Mouse (Mus musculus): ENCODE data around the gene Fcer1g. TPM values are rescaled to one million over a fixed set of nuclear protein-coding genes. Genes with fewer than 3 reads are reported as not detected.
A peak's percentile ranks its signal among the peaks of the same experiment; 100 is the strongest.

Gene Fcer1g
- total and polyA plus RNA-seq, 3 experiments = 22.9 to 56.0 (median 31.2) TPM

DNA sequence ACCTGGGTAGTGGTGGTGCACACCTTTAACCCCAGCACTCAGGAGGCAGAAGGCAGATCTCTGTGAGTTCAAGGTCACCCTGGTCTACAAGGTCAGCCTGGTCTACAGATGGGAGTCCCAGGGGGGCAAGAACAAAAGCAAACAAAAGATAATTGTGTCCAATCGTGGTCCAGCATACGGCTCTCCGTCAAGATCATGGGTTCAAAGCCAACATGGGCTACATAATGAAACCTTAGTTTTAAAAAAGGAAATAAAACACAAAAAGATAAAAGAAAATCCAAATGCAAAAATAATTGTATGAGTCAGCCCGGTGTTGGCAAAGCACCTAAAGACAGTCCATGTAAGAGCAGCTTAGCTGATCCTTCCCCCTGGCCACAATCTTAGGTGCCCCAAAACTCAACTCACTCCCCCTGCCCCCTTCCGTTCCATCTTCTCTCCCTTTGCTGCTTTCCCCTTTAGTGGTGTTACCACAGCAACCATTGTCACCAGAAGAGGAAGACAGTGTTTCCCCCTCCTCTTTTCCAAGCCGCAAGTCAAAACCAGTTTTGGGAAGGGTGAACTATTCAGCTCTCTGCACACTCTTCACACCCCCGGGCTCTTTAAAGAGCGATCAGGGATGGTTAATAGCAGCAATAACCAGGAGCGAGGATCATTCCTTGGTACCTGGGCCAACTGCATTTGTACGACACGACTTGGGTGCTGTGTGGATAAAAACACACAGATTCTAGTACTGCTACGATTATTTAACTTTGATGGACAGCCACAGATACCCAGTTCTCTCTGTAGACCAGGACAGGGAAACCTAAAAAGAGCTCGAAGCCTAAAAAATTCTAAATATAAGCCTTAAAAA is 46.1 kb downstream of the Fcer1g start:
- DNase-seq = no peak

DNA sequence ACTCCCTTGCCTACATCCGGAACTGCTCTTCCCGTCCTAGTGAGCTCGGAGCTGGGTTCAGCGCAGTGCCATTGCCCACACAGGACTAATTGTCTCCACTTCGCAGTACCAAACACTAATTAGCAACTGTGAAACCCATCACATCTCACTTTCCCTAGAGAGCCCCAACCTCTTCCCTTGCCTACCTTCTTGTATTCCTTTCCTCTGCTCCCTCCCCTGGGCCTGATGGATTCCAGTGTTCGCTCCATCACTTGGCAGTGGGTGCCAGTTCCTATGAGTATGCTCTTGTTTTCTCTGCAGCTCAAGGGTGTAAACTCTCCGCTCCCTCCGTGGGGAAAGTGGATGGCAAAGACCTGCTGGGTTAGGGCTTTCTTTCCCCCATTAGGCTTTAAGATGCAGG is 48.5 kb downstream of the Fcer1g start:
- DNase-seq = no peak

DNA sequence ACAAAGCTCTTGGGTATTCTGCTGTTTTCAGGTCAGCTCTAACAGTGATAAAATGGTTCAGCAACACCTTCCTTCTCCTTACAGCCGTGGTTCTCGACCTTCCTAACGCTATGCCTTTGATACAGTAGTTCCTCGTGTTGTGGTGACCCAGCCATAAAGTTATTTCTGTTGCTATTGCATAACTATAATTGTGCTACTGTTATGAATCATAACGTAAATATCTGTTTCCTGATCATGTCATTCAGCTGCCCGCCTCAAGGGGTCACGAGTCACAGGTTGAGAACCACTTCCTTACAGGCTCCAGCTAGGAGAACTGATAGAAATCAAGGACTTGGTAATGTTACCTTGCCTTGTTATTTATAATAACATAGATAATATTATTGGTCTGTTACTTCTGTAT is 49.9 kb downstream of the Fcer1g start:
- peak; percentile 60 for DNase-seq

DNA sequence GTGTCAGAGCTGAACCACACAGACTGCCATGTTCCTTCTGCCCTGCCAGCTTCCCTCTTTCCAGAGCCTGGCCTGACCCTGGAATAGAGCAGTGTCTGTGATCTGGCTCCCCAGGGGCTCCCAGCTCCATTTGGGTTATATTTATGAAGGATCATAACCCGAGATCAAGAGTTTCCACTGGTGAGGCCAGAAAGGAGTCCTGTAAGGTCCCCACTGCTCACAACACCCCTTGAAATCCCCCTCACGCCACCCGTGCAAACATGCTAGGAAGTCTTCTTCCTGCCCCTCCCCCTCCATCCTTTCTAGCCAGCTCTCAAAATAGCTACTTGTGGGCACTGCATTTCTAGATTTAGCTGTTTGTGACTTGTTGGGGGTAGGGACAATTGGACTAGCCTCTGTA is 50.5 kb downstream of the Fcer1g start:
- DNase-seq = peak; percentile 27

DNA sequence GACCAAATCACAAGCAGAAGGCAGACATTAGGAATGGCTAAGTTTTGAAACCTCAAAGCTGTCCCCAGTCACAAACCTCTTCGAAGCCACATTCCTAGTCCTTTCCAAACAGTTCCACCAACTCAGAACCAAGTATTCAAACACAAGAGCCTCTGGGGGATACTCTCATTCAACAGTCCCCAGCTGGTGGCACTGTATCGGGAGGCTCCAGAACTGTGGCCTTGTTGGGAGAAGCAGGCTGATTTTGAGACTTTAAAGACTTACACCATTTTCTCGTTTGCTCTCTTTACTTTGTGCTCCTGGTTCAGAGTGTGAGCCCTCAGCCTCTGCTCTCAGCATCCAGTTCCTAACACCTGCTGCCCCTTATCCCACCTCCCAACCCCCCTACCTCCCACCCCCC is 51.1 kb downstream of the Fcer1g start:
- no peak for DNase-seq

Other genes starting within 250 kb of the Fcer1g start
- 1 to 10 TPM; 5.1 to 6.9 TPM for gene Fcgr4, start 215.4 kb downstream of the Fcer1g start, total RNA-seq (2021)
- gene Fcgr4, start 215.4 kb downstream of the Fcer1g start, polyA plus RNA-seq (2012; rRNA removed) = 1.6 and 2.0 TPM in 2 replicates
- 10 to 100 TPM; 16.4 to 17.7 TPM for gene Fcgr3, start 169.4 kb downstream of the Fcer1g start, total RNA-seq (2021)
- 5.4 and 5.5 TPM in 2 replicates for gene Fcgr3, start 169.4 kb downstream of the Fcer1g start, polyA plus RNA-seq (2012; rRNA removed)
- 1 to 10 TPM; 2.7 to 3.1 TPM for gene Cfap126, start 120.4 kb downstream of the Fcer1g start, total RNA-seq (2021)
- gene Cfap126, start 120.4 kb downstream of the Fcer1g start, polyA plus RNA-seq (2012; rRNA removed) = 2.2 and 3.1 TPM in 2 replicates
- 100 to 1,000 TPM; 415 to 526 TPM for gene Sdhc, start 83.8 kb downstream of the Fcer1g start, total RNA-seq (2021)
- 125 and 156 TPM in 2 replicates for gene Sdhc, start 83.8 kb downstream of the Fcer1g start, polyA plus RNA-seq (2012; rRNA removed)
- gene Mpz, start 83.7 kb downstream of the Fcer1g start, total RNA-seq (2021) = 1 to 10 TPM in 1 of 2 experiments, under 1 TPM in 1; 0.49 to 1.5 TPM
- 1.7 and 5.1 TPM in 2 replicates for gene Mpz, start 83.7 kb downstream of the Fcer1g start, polyA plus RNA-seq (2012; rRNA removed)
- 10 to 100 TPM; 42.6 to 54.7 TPM for gene Pcp4l1, start 38.1 kb downstream of the Fcer1g start, total RNA-seq (2021)
- gene Pcp4l1, start 38.1 kb downstream of the Fcer1g start, polyA plus RNA-seq (2012; rRNA removed) = 68.9 and 73.5 TPM in 2 replicates
- gene Nr1i3, start 20.4 kb downstream of the Fcer1g start, total RNA-seq (2021) = under 1 TPM in 1 of 2 experiments, not detected in 1; 0.40 TPM
- not detected in 2 replicates for gene Nr1i3, start 20.4 kb downstream of the Fcer1g start, polyA plus RNA-seq (2012; rRNA removed)
- gene Tomm40l, start 11.9 kb downstream of the Fcer1g start, total RNA-seq (2021) = 10 to 100 TPM; 34.4 to 63.1 TPM
- gene Tomm40l, start 11.9 kb downstream of the Fcer1g start, polyA plus RNA-seq (2012; rRNA removed) = 37.2 and 45.3 TPM in 2 replicates
- 10 to 100 TPM in 1 of 2 experiments, 1 to 10 TPM in 1; 4.5 to 48.6 TPM for gene Apoa2, start 9.3 kb downstream of the Fcer1g start, total RNA-seq (2021)
- gene Apoa2, start 9.3 kb downstream of the Fcer1g start, polyA plus RNA-seq (2012; rRNA removed) = 7.8 TPM in 1 of 2 replicates, not detected in the other
- gene Adamts4, start 16.1 kb upstream of the Fcer1g start, total RNA-seq (2021) = 1 to 10 TPM; 1.1 to 1.3 TPM
- 1.7 and 2.8 TPM in 2 replicates for gene Adamts4, start 16.1 kb upstream of the Fcer1g start, polyA plus RNA-seq (2012; rRNA removed)
- 100 to 1,000 TPM; 558 to 829 TPM for gene Ndufs2, start 17.0 kb upstream of the Fcer1g start, total RNA-seq (2021)
- 210 and 224 TPM in 2 replicates for gene Ndufs2, start 17.0 kb upstream of the Fcer1g start, polyA plus RNA-seq (2012; rRNA removed)
- gene B4galt3, start 36.0 kb upstream of the Fcer1g start, total RNA-seq (2021) = 10 to 100 TPM; 30.3 to 33.4 TPM
- gene B4galt3, start 36.0 kb upstream of the Fcer1g start, polyA plus RNA-seq (2012; rRNA removed) = 53.0 and 56.7 TPM in 2 replicates
- 10 to 100 TPM; 28.6 to 32.2 TPM for gene Ppox, start 46.8 kb upstream of the Fcer1g start, total RNA-seq (2021)
- gene Ppox, start 46.8 kb upstream of the Fcer1g start, polyA plus RNA-seq (2012; rRNA removed) = 44.2 and 55.0 TPM in 2 replicates
- 10 to 100 TPM; 37.5 to 44.9 TPM for gene Usp21, start 53.6 kb upstream of the Fcer1g start, total RNA-seq (2021)
- gene Usp21, start 53.6 kb upstream of the Fcer1g start, polyA plus RNA-seq (2012; rRNA removed) = 61.3 and 61.5 TPM in 2 replicates
- 100 to 1,000 TPM; 121 to 170 TPM for gene Ufc1, start 60.7 kb upstream of the Fcer1g start, total RNA-seq (2021)
- gene Ufc1, start 60.7 kb upstream of the Fcer1g start, polyA plus RNA-seq (2012; rRNA removed) = 19.9 and 20.1 TPM in 2 replicates
- 10 to 100 TPM; 31.7 to 33.5 TPM for gene Dedd, start 94.8 kb upstream of the Fcer1g start, total RNA-seq (2021)
- gene Dedd, start 94.8 kb upstream of the Fcer1g start, polyA plus RNA-seq (2012; rRNA removed) = 19.9 and 20.0 TPM in 2 replicates
- 10 to 100 TPM; 82.6 to 92.9 TPM for gene Nit1, start 111.3 kb upstream of the Fcer1g start, total RNA-seq (2021)
- gene Nit1, start 111.3 kb upstream of the Fcer1g start, polyA plus RNA-seq (2012; rRNA removed) = 70.1 and 74.7 TPM in 2 replicates
- gene Pfdn2, start 111.3 kb upstream of the Fcer1g start, total RNA-seq (2021) = 100 to 1,000 TPM; 154 TPM
- 3.5 and 4.0 TPM in 2 replicates for gene Pfdn2, start 111.3 kb upstream of the Fcer1g start, polyA plus RNA-seq (2012; rRNA removed)
- gene Klhdc9, start 126.4 kb upstream of the Fcer1g start, total RNA-seq (2021) = 1 to 10 TPM; 1.1 to 3.8 TPM
- gene Klhdc9, start 126.4 kb upstream of the Fcer1g start, polyA plus RNA-seq (2012; rRNA removed) = 3.3 and 4.3 TPM in 2 replicates
- under 1 TPM; 0.09 to 0.14 TPM for gene Nectin4, start 135.7 kb upstream of the Fcer1g start, total RNA-seq (2021)
- 0.20 and 0.21 TPM in 2 replicates for gene Nectin4, start 135.7 kb upstream of the Fcer1g start, polyA plus RNA-seq (2012; rRNA removed)
- 1 to 10 TPM; 2.7 to 4.1 TPM for gene Arhgap30, start 154.6 kb upstream of the Fcer1g start, total RNA-seq (2021)
- 2.3 and 2.6 TPM in 2 replicates for gene Arhgap30, start 154.6 kb upstream of the Fcer1g start, polyA plus RNA-seq (2012; rRNA removed)
- 10 to 100 TPM; 50.9 to 68.8 TPM for gene Usf1, start 176.9 kb upstream of the Fcer1g start, total RNA-seq (2021)
- gene Usf1, start 176.9 kb upstream of the Fcer1g start, polyA plus RNA-seq (2012; rRNA removed) = 71.6 and 85.0 TPM in 2 replicates
- gene Tstd1, start 184.5 kb upstream of the Fcer1g start, total RNA-seq (2021) = 1 to 10 TPM; 3.0 to 5.0 TPM
- gene Tstd1, start 184.5 kb upstream of the Fcer1g start, polyA plus RNA-seq (2012; rRNA removed) = 0.49 and 0.99 TPM in 2 replicates
- 10 to 100 TPM; 29.7 to 45.8 TPM for gene F11r, start 203.2 kb upstream of the Fcer1g start, total RNA-seq (2021)
- 23.5 and 25.1 TPM in 2 replicates for gene F11r, start 203.2 kb upstream of the Fcer1g start, polyA plus RNA-seq (2012; rRNA removed)

Data from adrenal gland, adult 2 months (tissue).